8 mouse cellular contexts compared by ENCODE assay signal in the genomic region with DNA sequence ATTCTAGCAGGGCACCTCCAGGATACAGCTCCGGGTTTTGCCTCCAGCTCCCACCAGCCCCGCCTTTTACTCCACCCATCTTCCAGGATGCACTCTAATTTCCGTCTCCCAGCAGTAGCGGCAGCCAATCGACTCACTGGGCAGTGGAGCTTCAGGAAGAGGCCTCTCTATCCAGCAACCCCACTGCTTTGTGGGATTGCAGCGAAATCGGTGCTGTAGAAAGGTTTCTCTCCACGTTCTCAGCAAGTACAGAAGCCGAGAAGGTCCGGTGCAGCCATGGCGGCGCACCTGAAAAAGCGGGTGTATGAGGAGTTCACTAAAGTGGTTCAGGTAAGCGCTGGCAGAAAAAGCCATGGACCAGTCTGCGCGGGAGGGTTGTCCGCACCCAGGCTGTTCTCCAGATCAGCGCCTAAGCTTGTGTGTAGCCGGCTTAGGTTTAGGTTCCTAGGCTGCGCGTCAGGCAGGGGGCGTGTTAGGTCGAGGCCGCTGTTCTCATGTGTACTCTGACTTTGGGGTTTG. TPM values are rescaled to one million over a fixed set of nuclear protein-coding genes. Genes with fewer than 3 reads are reported as not detected.
DNase-seq lines count a peak whose midpoint lies in the region; ATAC-seq and TF ChIP-seq lines count a peak whose summit lies in the region.

Gene Ints4, plus strand, starts transcription at position 136 of the 519 bp plus-strand sequence.

- H3K27me3 ChIP-seq in heart, embryonic 12.5 days (replicated peaks) = no peaks in the 10 kb centered on the region
- no peaks in the 10 kb centered on the region for H3K27me3 ChIP-seq in kidney, postnatal 0 days (ENCODE audit: insufficient read depth, low read length)
- H3K27me3 ChIP-seq in liver, embryonic 11.5 days (replicated peaks; ENCODE audit: control insufficient read depth, insufficient read depth, low read length) = no peaks in the 10 kb centered on the region
- no peaks in the 10 kb centered on the region for H3K27me3 ChIP-seq in stomach, embryonic 14.5 days (ENCODE audit: control insufficient read depth, insufficient read depth, low read length)

- peaks cover 14% of the 10 kb centered on the region for H3K4me1 ChIP-seq in heart, embryonic 12.5 days (replicated peaks)
- H3K4me1 ChIP-seq in kidney, postnatal 0 days (replicated peaks; ENCODE audit: insufficient read depth, low read length) = no peaks in the 10 kb centered on the region
- peaks cover 3% of the 10 kb centered on the region; the same call in 1 of the 2 replicates for H3K4me1 ChIP-seq in liver, embryonic 11.5 days (replicated peaks; ENCODE audit: control insufficient read depth, insufficient read depth, low read length)
- 0 out of 2 replicates have a peak, but pooled peaks cover 5% of the 10 kb centered on the region for H3K4me1 ChIP-seq in stomach, embryonic 14.5 days (ENCODE audit: control insufficient read depth, insufficient read depth, low read length)

- H3K4me3 ChIP-seq in heart, embryonic 12.5 days = peak within 1 kb of the TSS; percentile 84
- H3K4me3 ChIP-seq in kidney, postnatal 0 days (replicated peaks; ENCODE audit: low read depth, low read length) = peak within 1 kb of the TSS; percentile 70
- peak within 1 kb of the TSS; percentile 67 for H3K4me3 ChIP-seq in liver, embryonic 11.5 days (ENCODE audit: low read depth, low read length)
- H3K4me3 ChIP-seq in stomach, embryonic 14.5 days (ENCODE audit: low read depth, low read length) = peak within 1 kb of the TSS; percentile 73

- ATAC-seq in erythroid progenitor cell, adult 5-6 weeks (replicated peaks; ENCODE audit: low FRiP score, poor library complexity, severe bottlenecking) = peak; percentile 99
- peak; percentile 97 for ATAC-seq in heart, embryonic 12.5 days (ENCODE audit: insufficient number of reproducible peaks, low FRiP score)
- ATAC-seq in kidney, postnatal 0 days (replicated peaks; ENCODE audit: low FRiP score, low read depth) = peak; percentile 99
- peak; percentile 99 for ATAC-seq in liver, embryonic 11.5 days (replicated peaks; ENCODE audit: low FRiP score)
- peak; percentile 99 for ATAC-seq in stomach, embryonic 14.5 days (ENCODE audit: insufficient number of reproducible peaks, insufficient read depth, low FRiP score, low read depth)

- under 1% methylated on average over 24 of the region's 24 CpGs for WGBS in heart, embryonic 12.5 days
- WGBS in kidney, postnatal 0 days = 0% methylated on average over 24 of the region's 24 CpGs
- WGBS in liver, embryonic 11.5 days = under 1% methylated on average over 24 of the region's 24 CpGs
- under 1% methylated on average over 24 of the region's 24 CpGs for WGBS in stomach, embryonic 14.5 days

- DNase-seq in CD4-positive helper T cell, adult 2 months (ENCODE audit: low read depth, low spot score) = peak; percentile 92
- peak; percentile 96 for DNase-seq in brain, embryonic 18.5 days (ENCODE audit: low read depth, low spot score)
- DNase-seq in kidney, postnatal 0 days (ENCODE audit: low spot score) = peak; percentile 99
- peak; percentile 85 for DNase-seq in liver, embryonic 11.5 days (ENCODE audit: low spot score)
- peak; percentile 90 for DNase-seq in naive thymus-derived CD4-positive, alpha-beta T cell, adult 2 months (ENCODE audit: low read depth)

- H3K9ac ChIP-seq in heart, embryonic 12.5 days = peak within 1 kb of the TSS; percentile 78
- H3K9ac ChIP-seq in kidney, postnatal 0 days (ENCODE audit: low read depth, low read length) = peak within 1 kb of the TSS; percentile 65
- H3K9ac ChIP-seq in liver, embryonic 11.5 days (ENCODE audit: low read depth, low read length) = peak within 1 kb of the TSS; percentile 69
- peak within 1 kb of the TSS; percentile 47 for H3K9ac ChIP-seq in stomach, embryonic 14.5 days (replicated peaks; ENCODE audit: low read depth, low read length)

- H3K27ac ChIP-seq in heart, embryonic 12.5 days (ENCODE audit: poor library complexity, severe bottlenecking) = peak within 1 kb of the TSS; percentile 79; the same call in 1 of the 2 replicates
- peak within 1 kb of the TSS; percentile 69; the same call in 1 of the 2 replicates for H3K27ac ChIP-seq in kidney, postnatal 0 days
- H3K27ac ChIP-seq in liver, embryonic 11.5 days (ENCODE audit: low read depth, low read length) = peak within 1 kb of the TSS; percentile 16
- peak within 1 kb of the TSS; percentile 68 for H3K27ac ChIP-seq in stomach, embryonic 14.5 days (ENCODE audit: low read length)

- H3K4me2 ChIP-seq in heart, embryonic 12.5 days = peak within 1 kb of the TSS; percentile 96
- peak within 1 kb of the TSS; percentile 58 for H3K4me2 ChIP-seq in kidney, postnatal 0 days (ENCODE audit: low read length)
- peak within 1 kb of the TSS; percentile 97 for H3K4me2 ChIP-seq in liver, embryonic 11.5 days
- H3K4me2 ChIP-seq in stomach, embryonic 14.5 days (replicated peaks; ENCODE audit: low read depth, low read length) = peak within 1 kb of the TSS; percentile 80

- peak; percentile 53; the same call in 1 of the 2 replicates for TF ChIP-seq CTCF in kidney, postnatal 0 days (IDR thresholded peaks at IDR 0.05; ENCODE audit: low read depth)

- peaks cover 10% of the 10 kb centered on the region for H3K36me3 ChIP-seq in heart, embryonic 12.5 days
- peaks cover 8% of the 10 kb centered on the region; the same call in 1 of the 2 replicates for H3K36me3 ChIP-seq in kidney, postnatal 0 days (ENCODE audit: insufficient read depth, low read length)
- peaks cover 4% of the 10 kb centered on the region for H3K36me3 ChIP-seq in liver, embryonic 11.5 days (ENCODE audit: control insufficient read depth, insufficient read depth, low read length)
- peaks cover 6% of the 10 kb centered on the region for H3K36me3 ChIP-seq in stomach, embryonic 14.5 days (ENCODE audit: control insufficient read depth, insufficient read depth, low read length)

- no peaks in the 10 kb centered on the region for H3K9me3 ChIP-seq in heart, embryonic 12.5 days (replicated peaks)
- H3K9me3 ChIP-seq in kidney, postnatal 0 days (replicated peaks; ENCODE audit: low read length) = no peaks in the 10 kb centered on the region
- no peaks in the 10 kb centered on the region for H3K9me3 ChIP-seq in liver, embryonic 11.5 days (ENCODE audit: control insufficient read depth, low read length)
- no peaks in the 10 kb centered on the region for H3K9me3 ChIP-seq in stomach, embryonic 14.5 days (ENCODE audit: control insufficient read depth, low read depth, low read length)

RNA-seq across cellular contexts. Expression of gene Ints4, which starts in this region (rescaled TPM):
- total RNA-seq in erythroid progenitor cell, adult 5-6 weeks (2015; ENCODE audit: low replicate concordance) = 29.3 and 41.4 TPM in 2 replicates
- 14.4 and 20.3 TPM in 2 replicates for total RNA-seq in erythroid progenitor cell, adult 5-6 weeks (2017; ENCODE audit: low replicate concordance)
- 31.1 and 32.8 TPM in 2 replicates for polyA plus RNA-seq in heart, embryonic 12.5 days (2016; fragmentation: Nextera tagmentation; extraction: Ambion mirVana)
- 36.4 and 37.4 TPM in 2 replicates for polyA plus RNA-seq in kidney, postnatal 0 days (2015; fragmentation: Nextera tagmentation; extraction: Ambion mirVana)
- 49.2 and 61.3 TPM in 2 replicates for polyA plus RNA-seq in liver, embryonic 11.5 days (2014; fragmentation: Nextera tagmentation; extraction: Ambion mirVana)
- polyA plus RNA-seq in stomach, embryonic 14.5 days (2014; fragmentation: Nextera tagmentation; extraction: Ambion mirVana) = 56.7 and 61.3 TPM in 2 replicates

Comparison
In these comparisons a context has a peak if more than half of its experiments do, and no peak if none do; other contexts are left out.
1. Peak in every context shown above with its lines: DNase-seq, ATAC-seq, H3K4me3 ChIP-seq and H3K27ac ChIP-seq.
2. H3K27ac ChIP-seq: peak in every context shown above with its lines; median percentile 79 in heart, embryonic 12.5 days; 69 in kidney, postnatal 0 days; 68 in stomach, embryonic 14.5 days; 16 in liver, embryonic 11.5 days.